Mouse (Mus musculus): ENCODE data around the gene Anapc16. TPM values are rescaled to one million over a fixed set of nuclear protein-coding genes. Genes with fewer than 3 reads are reported as not detected.

Anapc16 gene
- polyA plus RNA-seq, 1 experiment, result 61.1 TPM

DNA sequence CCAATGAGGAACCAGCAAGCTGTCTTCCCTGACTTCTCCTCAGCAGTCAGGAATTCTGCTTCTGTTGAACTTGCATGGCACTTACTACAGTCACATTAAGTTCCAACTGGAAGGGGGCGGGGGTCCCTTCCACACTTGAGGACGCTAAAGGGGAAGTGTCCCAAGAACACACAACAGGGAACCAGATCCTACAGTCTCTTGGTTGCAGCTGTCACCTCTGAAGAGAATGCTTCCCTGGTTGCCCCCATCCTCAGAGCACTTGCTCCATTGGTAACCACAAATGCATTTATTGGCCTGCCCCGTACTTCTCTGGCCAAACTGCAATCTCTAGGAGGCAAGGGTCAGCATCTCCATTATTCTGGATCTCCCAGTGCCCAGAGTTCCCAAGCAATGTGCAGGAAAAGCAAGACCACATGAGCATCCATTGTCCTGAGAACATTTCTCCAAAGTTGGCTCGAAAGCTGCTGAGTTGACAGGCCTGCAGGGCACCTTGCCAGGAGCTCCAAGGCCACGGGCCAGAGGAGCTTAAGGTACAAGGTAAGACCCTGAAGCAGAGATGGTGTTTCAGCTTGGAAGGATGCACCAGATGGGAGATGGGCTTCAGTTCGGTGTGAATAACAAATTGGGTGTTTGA is 35.5 kb downstream of the Anapc16 start:
- no peak for DNase-seq
- WGBS, result 51% methylated on average over 6 of the region's 6 CpGs
- Histone ChIP-seq H3K4me1 (ENCODE audit: control insufficient read depth, insufficient read depth, low read length) (peaks cover 13% of the 10 kb centered on the region), H3K4me3 (replicated peaks; ENCODE audit: extremely low read depth, low read depth, low read length) (no peak overlapping the region)
- TF ChIP-seq CTCF (IDR thresholded peaks at IDR 0.05; ENCODE audit: insufficient read depth, low read length) (no peak), POLR2A (IDR thresholded peaks at IDR 0.05; ENCODE audit: borderline replicate concordance, extremely low read depth, low read depth, low read length) (no peak)

- no peak for DNase-seq
- Histone ChIP-seq H3K4me1 (ENCODE audit: control insufficient read depth, insufficient read depth, low read length) (peaks cover 13% of the 10 kb centered on the region), H3K4me3 (replicated peaks; ENCODE audit: extremely low read depth, low read depth, low read length) (no peak overlapping the region)
- 92% methylated on average over 6 of the region's 6 CpGs for WGBS
- no peak for TF ChIP-seq POLR2A (IDR thresholded peaks at IDR 0.05; ENCODE audit: borderline replicate concordance, extremely low read depth, low read depth, low read length)
- no peak for TF ChIP-seq CTCF (IDR thresholded peaks at IDR 0.05; ENCODE audit: insufficient read depth, low read length)
Observed at GRCm38 (mm10) chr10:59966743-59967142, 36.2 kb downstream of the Anapc16 start.

DNA sequence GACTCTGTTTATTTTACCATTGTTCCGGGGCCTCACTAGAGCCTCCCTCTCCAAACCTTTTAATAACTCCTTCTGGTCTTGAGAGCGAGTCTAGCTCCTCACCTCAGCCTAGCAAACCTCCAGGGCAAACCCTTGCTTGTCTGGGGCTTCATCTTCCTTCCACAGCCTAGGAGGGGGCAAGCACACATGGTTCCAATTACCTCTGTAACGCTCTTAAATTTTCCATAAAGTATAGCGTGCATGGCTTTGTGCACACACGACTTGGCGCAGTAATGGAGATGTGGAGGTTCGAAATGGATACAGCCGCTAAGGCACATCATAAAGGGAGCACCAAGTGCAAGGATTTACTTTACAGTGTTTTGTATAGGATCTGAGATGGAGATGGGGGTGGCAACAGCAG is 37.1 kb downstream of the Anapc16 start:
- DNase-seq, result no peak
- peaks cover 8% of the 10 kb centered on the region for H3K4me1 ChIP-seq (ENCODE audit: control insufficient read depth, insufficient read depth, low read length)
- TF ChIP-seq CTCF (IDR thresholded peaks at IDR 0.05; ENCODE audit: insufficient read depth, low read length) (no peak), POLR2A (IDR thresholded peaks at IDR 0.05; ENCODE audit: borderline replicate concordance, extremely low read depth, low read depth, low read length) (no peak)
- H3K4me3 ChIP-seq (replicated peaks; ENCODE audit: extremely low read depth, low read depth, low read length), result no peak overlapping the region
- WGBS, result 86% methylated on average over 8 of the region's 8 CpGs

- 64% methylated on average over 9 of the region's 9 CpGs for WGBS
- no peak for DNase-seq
- TF ChIP-seq CTCF (IDR thresholded peaks at IDR 0.05; ENCODE audit: insufficient read depth, low read length), result no peak
- no peak for TF ChIP-seq POLR2A (IDR thresholded peaks at IDR 0.05; ENCODE audit: borderline replicate concordance, extremely low read depth, low read depth, low read length)
- H3K4me3 ChIP-seq (replicated peaks; ENCODE audit: extremely low read depth, low read depth, low read length), result no peak overlapping the region
- peaks cover 4% of the 10 kb centered on the region; the same call in 1 of the 2 replicates for H3K4me1 ChIP-seq (ENCODE audit: control insufficient read depth, insufficient read depth, low read length)
Observed at GRCm38 (mm10) chr10:59965362-59965695, 37.6 kb downstream of the Anapc16 start.

- TF ChIP-seq POLR2A (IDR thresholded peaks at IDR 0.05; ENCODE audit: borderline replicate concordance, extremely low read depth, low read depth, low read length) (no peak), CTCF (IDR thresholded peaks at IDR 0.05; ENCODE audit: insufficient read depth, low read length) (no peak)
- no peak overlapping the region for H3K4me3 ChIP-seq (replicated peaks; ENCODE audit: extremely low read depth, low read depth, low read length)
- 19% methylated on average over 20 of the region's 23 CpGs for WGBS
Observed at GRCm38 (mm10) chr10:59964504-59965361, 38.2 kb downstream of the Anapc16 start.

GRCm38 (mm10) chr10:59963609-59964008 is 39.3 kb downstream of the Anapc16 start:
- DNase-seq, result no peak
- no peak overlapping the region for H3K4me3 ChIP-seq (replicated peaks; ENCODE audit: extremely low read depth, low read depth, low read length)
- no peaks in the 10 kb centered on the region for H3K4me1 ChIP-seq (ENCODE audit: control insufficient read depth, insufficient read depth, low read length)
- TF ChIP-seq POLR2A (IDR thresholded peaks at IDR 0.05; ENCODE audit: borderline replicate concordance, extremely low read depth, low read depth, low read length) (no peak), CTCF (IDR thresholded peaks at IDR 0.05; ENCODE audit: insufficient read depth, low read length) (no peak)
- 95% methylated on average over 2 of the region's 2 CpGs for WGBS

More at GRCm38 (mm10) chr10:59964504-59965361, 38.2 kb downstream of the Anapc16 start:
- H3K4me1 ChIP-seq (ENCODE audit: control insufficient read depth, insufficient read depth, low read length), result 0 out of 2 replicates have a peak, but pooled peaks cover 3% of the 10 kb centered on the region
- no peak for DNase-seq

GRCm38 (mm10) chr10:59959517-59959916 is 43.4 kb downstream of the Anapc16 start:
- Histone ChIP-seq H3K4me1 (ENCODE audit: control insufficient read depth, insufficient read depth, low read length) (no peaks in the 10 kb centered on the region), H3K4me3 (replicated peaks; ENCODE audit: extremely low read depth, low read depth, low read length) (no peak overlapping the region)
- DNase-seq, result no peak
- 76% methylated on average over 12 of the region's 12 CpGs for WGBS
- TF ChIP-seq POLR2A (IDR thresholded peaks at IDR 0.05; ENCODE audit: borderline replicate concordance, extremely low read depth, low read depth, low read length) (no peak), CTCF (IDR thresholded peaks at IDR 0.05; ENCODE audit: insufficient read depth, low read length) (no peak)

- WGBS, result 67% methylated on average over 5 of the region's 5 CpGs
- TF ChIP-seq POLR2A (IDR thresholded peaks at IDR 0.05; ENCODE audit: borderline replicate concordance, extremely low read depth, low read depth, low read length), result no peak
- no peak for TF ChIP-seq CTCF (IDR thresholded peaks at IDR 0.05; ENCODE audit: insufficient read depth, low read length)
- H3K4me1 ChIP-seq (ENCODE audit: control insufficient read depth, insufficient read depth, low read length), result no peaks in the 10 kb centered on the region
- H3K4me3 ChIP-seq (replicated peaks; ENCODE audit: extremely low read depth, low read depth, low read length), result no peak overlapping the region
- no peak for DNase-seq
Observed at GRCm38 (mm10) chr10:59958458-59958857, 44.5 kb downstream of the Anapc16 start.

DNA sequence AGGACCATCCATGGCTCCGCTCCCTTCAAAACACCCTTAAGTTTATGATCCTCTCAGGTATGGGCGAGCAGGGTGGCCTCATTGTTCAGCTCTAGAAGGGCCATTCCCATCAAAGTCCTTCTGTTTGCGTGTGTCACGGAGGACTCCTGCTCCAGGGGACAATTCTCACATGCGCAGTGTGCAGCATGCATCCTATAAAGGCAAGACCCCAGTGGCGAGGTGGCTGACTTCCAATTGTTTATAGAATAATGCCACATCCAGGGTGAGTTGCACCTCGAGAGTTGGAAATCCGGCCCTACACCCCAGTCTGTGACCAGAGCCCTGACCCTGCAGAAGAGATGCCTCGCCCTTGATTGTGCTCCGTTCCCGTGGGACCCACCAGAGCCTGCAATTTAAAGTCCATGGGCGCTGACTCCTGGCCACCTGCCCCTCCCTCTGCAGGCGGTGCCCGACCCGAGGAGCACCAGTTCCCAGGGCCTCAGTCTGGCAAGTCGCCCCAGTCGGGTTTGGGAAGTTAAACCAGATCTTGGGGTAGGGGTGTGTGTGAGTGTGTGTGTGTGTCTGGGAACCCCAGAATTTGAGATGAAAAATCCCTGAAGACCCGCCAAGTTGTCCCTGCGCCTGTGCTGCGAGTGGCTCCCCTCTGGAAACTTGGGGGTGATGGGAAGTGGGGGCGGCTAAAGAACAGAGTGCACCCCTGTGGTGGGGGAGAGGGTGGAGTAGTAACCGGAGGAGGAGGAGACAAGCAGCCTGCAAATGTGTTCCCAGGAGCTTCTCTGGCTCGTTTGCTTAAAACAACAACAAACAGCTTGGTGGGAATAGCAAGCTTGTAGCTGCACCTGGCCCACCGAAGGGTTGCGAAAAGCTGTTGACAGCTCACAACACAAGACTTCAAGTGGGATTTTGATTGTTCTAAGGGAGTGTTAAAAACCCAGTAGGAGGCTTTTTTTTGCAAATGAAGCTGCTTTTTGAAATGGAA is 45.5 kb downstream of the Anapc16 start:
- no peak for TF ChIP-seq POLR2A (IDR thresholded peaks at IDR 0.05; ENCODE audit: borderline replicate concordance, extremely low read depth, low read depth, low read length)
- TF ChIP-seq CTCF (IDR thresholded peaks at IDR 0.05; ENCODE audit: insufficient read depth, low read length), result no peak
- no peak for DNase-seq
- 50% methylated on average over 25 of the region's 25 CpGs for WGBS
- peaks cover 3% of the 10 kb centered on the region; the same call in 1 of the 2 replicates for H3K4me1 ChIP-seq (ENCODE audit: control insufficient read depth, insufficient read depth, low read length)
- no peak overlapping the region for H3K4me3 ChIP-seq (replicated peaks; ENCODE audit: extremely low read depth, low read depth, low read length)

Data from lung, adult 2 months (tissue).